Mouse (Mus musculus) stomach, embryonic 15.5 days (tissue): ENCODE data around the gene Lrrc45. TPM values are rescaled to one million over a fixed set of nuclear protein-coding genes. Genes with fewer than 3 reads are reported as not detected.
"Not testable (repeated sequence)": the region's sequence is repeated elsewhere in the genome, so short reads cannot be mapped to it uniquely, and the experiment has no call there.

ENCODE experiments used
- ATAC-seq: fragments of 200-750 bp; cut with Nextera tagmentation; 2 replicates; pipeline ENCODE4 v1.8.0; 2017; ENCODE audit warnings: low read depth, moderate number of reproducible peaks, moderate TSS enrichment; ENCODE audit not compliant: insufficient read depth, low FRiP score
- H3K27ac ChIP-seq: fragments of 300-500 bp; sonication (generic); 2 replicates; pipeline ENCODE4 v1.5.1; 2015; ENCODE audit warnings: mild to moderate bottlenecking, inconsistent platforms
- H3K27me3 ChIP-seq: fragments of 300-500 bp; sonication (generic); replicated peaks from 2 replicates; pipeline ENCODE4 v1.6.1; 2015; ENCODE audit warnings: inconsistent platforms
- H3K36me3 ChIP-seq: fragments of 300-500 bp; sonication (generic); 2 replicates; pipeline ENCODE4 v1.6.1; 2015; ENCODE audit warnings: inconsistent platforms
- H3K4me1 ChIP-seq: fragments of 300-500 bp; sonication (generic); 2 replicates; pipeline ENCODE4 v1.6.1; 2015; ENCODE audit warnings: inconsistent platforms
- H3K4me2 ChIP-seq: fragments of 300-500 bp; sonication (generic); 2 replicates; pipeline ENCODE4 v1.6.1; 2015; ENCODE audit warnings: mild to moderate bottlenecking, inconsistent platforms
- H3K4me3 ChIP-seq: fragments of 300-500 bp; sonication (generic); replicated peaks from 2 replicates; pipeline ENCODE4 v1.5.1; 2015; ENCODE audit warnings: inconsistent platforms
- H3K9ac ChIP-seq: fragments of 300-500 bp; sonication (generic); 2 replicates; pipeline ENCODE4 v1.6.1; 2015; ENCODE audit warnings: inconsistent platforms
- H3K9me3 ChIP-seq: fragments of 300-500 bp; sonication (generic); 2 replicates; pipeline ENCODE4 v1.6.1; 2016; ENCODE audit warnings: inconsistent platforms
- WGBS: fragments of 180-500 bp; shearing (Covaris S2); methylation state at CpG from one replicate; pipeline ENCODE4 v1.1.7; 2015; 5-methylcytosine and 5-hydroxymethylcytosine counted together
- polyA plus RNA-seq: library from polyadenylated mRNA; unstranded; fragments of >200 nt; fragmentation: Nextera tagmentation; extraction: Ambion mirVana; gene quantifications from 2 replicates; pipeline ENCODE4 v1.2.1, GENCODE M21; 2015

The Lrrc45 gene
- polyA plus RNA-seq, 1 experiment from 2014 or later: 55.7 TPM

DNA sequence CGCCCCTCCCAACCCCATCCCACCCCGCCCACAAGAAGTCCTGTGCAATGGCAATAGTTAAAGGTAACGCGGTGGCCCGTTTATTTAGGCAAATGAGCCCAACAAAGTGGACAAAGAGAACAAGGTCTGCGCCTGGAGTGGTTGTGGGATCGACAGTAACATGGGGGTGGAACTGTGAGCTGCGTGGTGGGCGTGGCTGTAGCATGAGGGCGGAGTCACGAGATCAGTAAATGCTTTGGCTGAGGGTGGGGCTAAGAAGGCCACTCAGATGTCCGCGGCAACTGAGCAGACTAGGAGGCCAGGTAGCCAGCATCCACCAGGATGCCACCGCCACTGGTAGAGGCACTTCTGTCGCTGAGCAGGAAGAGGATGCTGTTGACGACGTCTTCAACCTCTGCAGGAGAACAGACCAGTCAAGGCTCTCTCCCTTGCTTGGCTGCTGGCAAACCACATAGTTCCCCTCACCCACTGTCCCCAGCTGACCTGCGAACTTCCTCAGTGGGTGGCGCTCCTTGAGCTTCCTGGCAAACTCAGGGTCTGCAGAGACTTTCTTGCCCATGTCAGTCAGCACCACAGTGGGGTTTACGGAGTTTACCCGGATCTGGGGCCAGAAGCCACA, 15.8 kb downstream of the Lrrc45 start:
- WGBS: 2% methylated on average over 18 of the region's 21 CpGs
- not testable (repeated sequence) for H3K36me3 ChIP-seq, H3K27ac ChIP-seq, H3K9ac ChIP-seq, H3K27me3 ChIP-seq, ATAC-seq, H3K9me3 ChIP-seq
- Histone ChIP-seq H3K4me2 (peak overlapping the region; percentile 49), H3K4me1 (peaks cover 14% of the 10 kb centered on the region), H3K4me3 (peak overlapping the region; percentile 11; the same call in 1 of the 2 replicates)

DNA sequence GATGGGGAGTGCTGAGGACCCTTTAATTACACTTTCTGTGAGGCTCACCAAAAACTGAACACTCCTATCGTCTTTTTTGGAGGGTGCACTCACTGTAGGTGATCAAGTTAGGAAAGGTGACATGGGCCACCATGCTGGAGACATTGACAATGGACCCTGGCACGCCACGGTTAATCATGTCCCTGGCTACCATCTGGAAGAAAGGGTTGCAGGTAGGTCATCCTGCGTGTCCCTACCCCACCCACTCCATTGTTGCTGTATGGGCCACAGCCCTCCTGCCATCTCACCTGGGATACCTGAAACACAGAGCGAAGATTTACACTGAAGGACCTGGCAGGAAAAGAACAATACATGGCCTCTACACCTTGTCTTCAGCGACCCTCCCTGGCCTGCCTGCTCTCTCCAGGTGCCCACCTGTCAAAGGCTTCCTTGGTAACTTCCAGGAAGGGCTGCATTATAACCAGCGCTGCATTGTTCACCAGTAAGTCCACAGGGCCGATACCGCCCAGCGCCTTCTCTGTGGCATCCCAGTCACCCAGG, 16.7 kb downstream of the Lrrc45 start:
- H3K36me3 ChIP-seq: no peaks in the 10 kb centered on the region
- no peak overlapping the region for H3K9ac ChIP-seq
- H3K4me2 ChIP-seq: no peak overlapping the region
- no peaks in the 10 kb centered on the region for H3K9me3 ChIP-seq
- 89% methylated on average over 10 of the region's 10 CpGs for WGBS
- no peak overlapping the region for H3K4me3 ChIP-seq
- H3K27me3 ChIP-seq: no peaks in the 10 kb centered on the region
- peaks cover 14% of the 10 kb centered on the region for H3K4me1 ChIP-seq
- ATAC-seq: no peak
- H3K27ac ChIP-seq: no peak overlapping the region

DNA sequence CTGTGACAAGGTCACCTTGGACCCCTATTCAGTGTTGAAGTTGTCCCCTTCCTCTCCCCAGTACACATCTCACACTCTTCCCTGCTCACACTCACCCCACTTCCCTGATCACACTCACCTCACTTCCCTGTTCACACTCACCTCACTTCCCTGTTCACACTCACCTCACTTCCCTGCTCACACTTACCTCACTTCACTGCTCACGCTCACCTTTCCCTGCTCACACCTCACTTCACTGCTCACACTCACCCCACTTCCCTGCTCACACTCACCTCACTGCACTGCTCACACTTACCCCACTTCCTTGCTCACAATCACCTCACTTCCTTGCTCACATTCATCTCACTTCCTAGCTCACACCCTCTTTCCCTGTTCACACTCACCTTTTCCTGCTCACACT, 17.7 kb downstream of the Lrrc45 start:
- WGBS: 86% methylated on average over 1 of the region's 1 CpGs
- H3K36me3 ChIP-seq: no peaks in the 10 kb centered on the region
- no peak overlapping the region for H3K9ac ChIP-seq
- no peak overlapping the region for H3K4me2 ChIP-seq
- H3K9me3 ChIP-seq: no peaks in the 10 kb centered on the region
- no peak for ATAC-seq
- H3K4me3 ChIP-seq: no peak overlapping the region
- no peak overlapping the region for H3K27ac ChIP-seq
- H3K4me1 ChIP-seq: peaks cover 9% of the 10 kb centered on the region
- H3K27me3 ChIP-seq: no peaks in the 10 kb centered on the region

DNA sequence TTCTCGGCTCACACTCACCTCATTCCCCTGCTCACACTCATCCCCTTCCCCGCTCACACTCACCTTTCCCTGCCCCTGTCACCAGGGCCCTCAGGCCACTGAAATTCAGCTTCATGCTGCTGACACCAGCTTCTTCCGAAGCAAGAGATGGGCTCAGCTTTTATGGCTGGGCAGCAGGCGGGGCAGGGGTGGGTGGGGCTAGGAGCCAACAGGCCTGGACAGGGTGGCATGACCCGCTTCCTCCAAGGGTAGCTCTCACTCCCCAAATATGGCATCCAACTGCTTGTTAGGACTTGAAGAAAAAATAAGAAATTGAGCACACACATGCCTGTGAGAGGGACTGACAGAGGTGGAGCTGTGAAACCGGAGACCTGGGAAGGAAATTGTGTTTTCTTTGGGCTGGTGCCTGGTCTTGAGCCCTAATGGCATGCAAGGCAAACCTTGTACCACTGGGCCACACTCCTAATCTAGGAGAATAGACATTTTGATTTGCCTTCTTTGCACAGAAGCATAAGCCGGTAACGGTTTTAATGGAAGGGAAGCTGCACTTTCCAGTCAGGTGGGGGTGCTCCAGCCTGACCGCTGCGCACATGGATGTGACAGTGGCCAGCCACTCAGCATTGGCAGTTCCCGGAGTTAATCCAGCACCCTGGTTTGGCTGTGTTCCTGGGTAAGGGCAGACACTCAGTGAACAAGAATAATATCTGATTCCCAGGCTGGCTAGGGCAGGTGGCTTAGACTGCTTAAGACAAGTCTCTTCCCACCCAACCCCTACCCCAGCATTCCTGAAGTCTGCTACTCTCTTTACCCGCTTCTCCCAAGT, 18.3 kb downstream of the Lrrc45 start, which contains the start of gene Cbr2:
Cbr2 (minus strand) TSS at position 257 of the 823 bp plus-strand sequence.
- Histone ChIP-seq H3K27ac (peak within 1 kb of the TSS; percentile 54), H3K4me1 (peaks cover 3% of the 10 kb centered on the region; the same call in 1 of the 2 replicates), H3K4me3 (no peak within 1 kb of the TSS), H3K9me3 (no peaks in the 10 kb centered on the region), H3K36me3 (no peaks in the 10 kb centered on the region), H3K27me3 (no peaks in the 10 kb centered on the region), H3K9ac (no peak within 1 kb of the TSS), H3K4me2 (no peak within 1 kb of the TSS)
- WGBS: 68% methylated on average over 12 of the region's 12 CpGs
- ATAC-seq: no peak

DNA sequence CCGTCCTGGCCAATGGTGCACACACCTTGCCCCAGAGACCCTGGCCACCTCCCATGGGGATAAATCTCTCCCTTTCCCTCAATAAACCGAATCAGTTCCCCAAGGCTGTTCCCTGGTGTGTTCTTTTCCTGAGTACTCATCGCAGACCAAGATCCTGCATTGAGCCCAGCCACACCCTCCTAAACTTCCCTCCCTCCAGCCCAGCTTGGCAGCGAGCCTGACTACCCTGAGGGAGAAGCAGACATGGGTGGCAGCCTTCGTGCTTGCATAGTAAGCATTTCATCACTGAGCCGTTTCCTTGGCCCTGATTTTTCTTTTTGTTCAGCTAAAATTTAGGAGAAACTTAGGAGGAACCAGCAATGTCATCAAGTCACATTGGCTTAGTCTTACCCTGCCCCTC, 19.8 kb downstream of the Lrrc45 start:
- no peaks in the 10 kb centered on the region for H3K27me3 ChIP-seq
- WGBS: 50% methylated on average over 6 of the region's 6 CpGs
- ATAC-seq: no peak
- H3K9ac ChIP-seq: no peak overlapping the region
- peaks cover 3% of the 10 kb centered on the region; the same call in 1 of the 2 replicates for H3K4me1 ChIP-seq
- no peak overlapping the region for H3K4me3 ChIP-seq
- H3K4me2 ChIP-seq: no peak overlapping the region
- H3K27ac ChIP-seq: no peak overlapping the region
- H3K36me3 ChIP-seq: no peaks in the 10 kb centered on the region
- H3K9me3 ChIP-seq: no peaks in the 10 kb centered on the region

DNA sequence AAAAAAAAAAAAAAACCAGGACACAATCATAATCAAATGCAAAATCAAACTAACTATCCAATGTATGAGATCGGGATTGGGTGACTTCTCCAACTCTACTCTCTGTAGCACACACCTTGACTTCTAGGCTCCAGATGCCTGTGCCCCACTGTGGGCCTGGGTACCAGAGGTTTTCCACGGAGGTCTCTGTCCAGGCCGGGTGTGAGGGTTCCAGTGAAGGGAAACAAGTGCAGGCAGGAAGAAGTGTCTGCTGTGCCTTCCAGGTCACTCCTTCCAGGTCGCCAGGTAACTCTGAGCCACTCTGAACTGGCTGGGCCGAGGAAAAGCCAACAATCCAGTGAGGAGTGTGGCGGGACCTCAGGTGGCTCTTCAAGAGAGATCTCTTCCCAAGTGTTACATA, 22.7 kb downstream of the Lrrc45 start:
- H3K4me3 ChIP-seq: no peak overlapping the region
- no peaks in the 10 kb centered on the region for H3K9me3 ChIP-seq
- H3K4me1 ChIP-seq: peaks cover 3% of the 10 kb centered on the region; the same call in 1 of the 2 replicates
- no peak for ATAC-seq
- no peaks in the 10 kb centered on the region for H3K36me3 ChIP-seq
- H3K9ac ChIP-seq: no peak overlapping the region
- no peak overlapping the region for H3K27ac ChIP-seq
- 76% methylated on average over 6 of the region's 6 CpGs for WGBS
- H3K27me3 ChIP-seq: no peaks in the 10 kb centered on the region
- H3K4me2 ChIP-seq: no peak overlapping the region

DNA sequence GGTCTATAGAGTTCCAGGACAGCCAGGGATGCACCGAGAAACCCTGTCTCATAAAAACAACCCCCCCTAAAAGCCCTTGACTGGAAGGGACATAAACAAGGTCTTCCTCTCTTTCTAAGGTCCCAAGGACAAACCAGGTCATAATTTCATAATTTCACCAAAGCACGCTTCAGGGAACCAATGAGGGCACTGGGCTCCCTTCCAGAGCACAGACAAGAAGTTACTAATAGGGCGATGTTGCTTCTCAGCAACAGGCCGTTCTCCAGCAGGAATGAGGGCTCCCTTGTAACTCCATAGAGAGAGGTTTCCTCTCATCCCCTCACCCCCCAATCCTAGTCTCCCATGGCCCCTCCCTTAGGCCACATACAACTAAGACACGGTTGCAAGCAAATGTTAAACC, 27.3 kb downstream of the Lrrc45 start:
- no peaks in the 10 kb centered on the region for H3K9me3 ChIP-seq
- H3K4me1 ChIP-seq: no peaks in the 10 kb centered on the region
- H3K27me3 ChIP-seq: no peaks in the 10 kb centered on the region
- H3K36me3 ChIP-seq: no peaks in the 10 kb centered on the region
- WGBS: 85% methylated on average over 5 of the region's 5 CpGs
- no peak overlapping the region for H3K4me3 ChIP-seq
- no peak overlapping the region for H3K9ac ChIP-seq
- no peak overlapping the region for H3K4me2 ChIP-seq
- H3K27ac ChIP-seq: no peak overlapping the region
- no peak for ATAC-seq

DNA sequence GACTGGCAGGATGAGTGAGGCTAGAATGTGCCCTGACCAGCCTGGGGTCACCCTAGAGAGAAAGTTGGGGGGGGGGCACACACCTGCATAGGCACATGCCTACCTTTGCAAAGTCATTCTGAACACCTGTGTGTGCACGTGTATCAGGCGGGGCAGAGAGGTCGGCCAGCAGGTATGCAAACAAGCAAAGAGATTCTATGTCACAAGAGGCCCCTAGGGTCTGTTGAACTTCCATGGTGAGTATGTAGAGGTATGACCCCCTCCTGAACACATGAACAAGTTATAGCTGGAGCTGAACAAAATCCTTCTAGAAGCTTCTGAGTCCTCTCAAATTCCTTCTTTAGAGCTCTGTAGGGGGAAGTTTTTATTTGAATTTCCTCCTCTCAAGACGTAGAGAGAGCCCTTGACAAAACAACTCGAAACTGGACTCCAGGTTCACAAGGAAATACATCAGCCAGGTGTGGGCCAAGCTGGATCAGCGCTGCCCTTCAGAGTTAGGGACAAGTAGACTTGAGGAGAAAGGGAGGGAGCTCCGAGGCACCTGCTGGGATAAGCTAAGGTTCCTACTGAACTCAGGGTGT, 30.5 kb downstream of the Lrrc45 start:
- H3K36me3 ChIP-seq: no peaks in the 10 kb centered on the region
- H3K4me1 ChIP-seq: no peaks in the 10 kb centered on the region
- no peaks in the 10 kb centered on the region for H3K27me3 ChIP-seq
- 64% methylated on average over 7 of the region's 7 CpGs for WGBS
- no peak overlapping the region for H3K9ac ChIP-seq
- no peaks in the 10 kb centered on the region for H3K9me3 ChIP-seq
- no peak overlapping the region for H3K4me3 ChIP-seq
- H3K4me2 ChIP-seq: no peak overlapping the region
- ATAC-seq: peak; percentile 43; the same call in 1 of the 2 replicates
- peak overlapping the region; percentile 26; the same call in 1 of the 2 replicates for H3K27ac ChIP-seq

DNA sequence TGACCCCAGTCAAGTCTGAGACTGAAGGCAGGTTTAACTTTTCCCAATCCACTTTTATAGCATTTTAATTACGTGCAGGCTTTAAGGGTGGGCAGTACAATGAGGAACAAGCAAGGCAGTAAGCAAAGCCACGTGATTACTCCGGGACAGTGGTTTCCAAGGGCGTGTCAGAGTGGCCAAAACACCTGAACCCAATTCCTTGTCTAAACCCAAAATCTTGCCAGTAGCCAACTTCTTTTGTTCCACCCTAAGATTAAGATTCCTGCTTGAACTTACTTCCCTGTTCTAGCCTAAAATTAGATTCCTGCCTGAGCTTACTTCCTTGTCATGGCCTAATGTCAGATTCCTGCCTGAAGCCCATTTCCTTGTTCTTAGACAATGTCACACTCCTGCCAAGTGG, 34.2 kb downstream of the Lrrc45 start:
- no peaks in the 10 kb centered on the region for H3K9me3 ChIP-seq
- no peaks in the 10 kb centered on the region for H3K4me1 ChIP-seq
- no peak overlapping the region for H3K4me2 ChIP-seq
- 61% methylated on average over 4 of the region's 4 CpGs for WGBS
- no peak overlapping the region for H3K4me3 ChIP-seq
- ATAC-seq: no peak
- no peaks in the 10 kb centered on the region for H3K27me3 ChIP-seq
- 0 out of 2 replicates have a peak overlapping the region, but pooled peaks have one; percentile 16 for H3K27ac ChIP-seq
- no peaks in the 10 kb centered on the region for H3K36me3 ChIP-seq
- no peak overlapping the region for H3K9ac ChIP-seq

DNA sequence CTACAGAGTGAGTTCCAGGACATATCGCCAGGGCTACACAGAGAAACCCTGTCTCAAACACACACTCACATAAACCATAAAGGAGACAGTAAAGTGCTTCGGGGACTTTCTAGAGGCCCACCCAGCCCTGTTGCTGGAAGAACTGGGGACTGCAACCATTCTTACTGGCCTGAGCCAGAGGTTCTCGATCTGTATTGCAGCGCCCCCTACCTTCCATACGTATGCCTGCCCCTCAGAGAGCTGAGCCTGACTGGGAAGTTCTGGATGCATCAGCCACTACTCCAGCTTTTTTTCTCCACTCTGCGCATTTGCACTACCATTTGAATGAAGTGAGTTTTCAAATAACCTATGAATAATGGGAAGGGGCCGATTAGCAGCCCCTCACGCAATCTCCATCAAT, 35.7 kb downstream of the Lrrc45 start:
- ATAC-seq: no peak
- H3K27me3 ChIP-seq: no peaks in the 10 kb centered on the region
- no peak overlapping the region for H3K4me3 ChIP-seq
- H3K9me3 ChIP-seq: no peaks in the 10 kb centered on the region
- no peaks in the 10 kb centered on the region for H3K36me3 ChIP-seq
- H3K27ac ChIP-seq: no peak overlapping the region
- no peaks in the 10 kb centered on the region for H3K4me1 ChIP-seq
- WGBS: 63% methylated on average over 8 of the region's 8 CpGs
- H3K9ac ChIP-seq: no peak overlapping the region
- no peak overlapping the region for H3K4me2 ChIP-seq

DNA sequence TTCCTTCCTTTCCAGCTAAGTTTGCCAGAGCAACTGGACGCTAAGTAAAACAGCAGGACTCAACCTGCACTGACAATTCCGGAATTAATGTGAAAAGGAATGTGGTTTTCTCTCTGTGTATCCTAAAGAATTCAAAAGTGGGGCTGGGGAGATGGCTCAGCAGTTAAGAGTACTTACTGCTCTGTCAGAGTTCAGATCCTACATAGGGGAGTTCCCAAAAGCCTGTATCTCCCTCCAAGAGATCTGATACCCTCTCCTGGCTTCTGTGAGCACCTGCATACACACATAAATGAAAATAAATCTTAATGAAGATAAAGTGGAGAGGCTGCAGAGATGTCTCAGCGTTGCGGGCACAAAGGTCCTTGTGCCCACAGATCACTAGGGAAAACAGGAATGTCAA, 37.9 kb downstream of the Lrrc45 start:
- no peak for ATAC-seq
- Histone ChIP-seq H3K4me3 (no peak overlapping the region), H3K9ac (no peak overlapping the region), H3K27ac (no peak overlapping the region), H3K4me2 (no peak overlapping the region), H3K36me3 (no peaks in the 10 kb centered on the region), H3K9me3 (no peaks in the 10 kb centered on the region), H3K4me1 (no peaks in the 10 kb centered on the region), H3K27me3 (no peaks in the 10 kb centered on the region)
- WGBS: 60% methylated on average over 4 of the region's 4 CpGs

DNA sequence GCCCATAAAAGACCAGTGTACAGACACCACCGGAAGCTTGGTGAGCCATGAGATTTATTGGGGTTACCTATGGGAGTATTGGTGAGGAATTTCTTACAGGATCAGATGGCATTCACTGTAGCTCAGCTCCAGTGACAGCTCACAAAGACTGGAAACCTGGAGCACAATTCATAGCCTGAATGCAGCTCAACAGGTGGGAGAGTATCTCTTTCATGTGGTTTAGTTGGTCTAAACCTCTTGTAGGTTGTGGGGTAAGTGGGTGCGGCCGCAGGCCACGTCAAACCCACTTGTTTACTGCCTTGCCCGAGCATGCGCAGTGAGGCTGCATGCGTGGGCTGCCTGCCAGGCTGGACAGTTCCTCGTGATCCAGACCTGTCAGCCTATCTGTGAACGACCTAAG, 46.5 kb downstream of the Lrrc45 start:
- no peaks in the 10 kb centered on the region for H3K4me1 ChIP-seq
- no peak overlapping the region for H3K9ac ChIP-seq
- H3K36me3 ChIP-seq: no peaks in the 10 kb centered on the region
- H3K4me3 ChIP-seq: no peak overlapping the region
- no peak for ATAC-seq
- H3K27ac ChIP-seq: no peak overlapping the region
- H3K4me2 ChIP-seq: no peak overlapping the region
- 86% methylated on average over 9 of the region's 9 CpGs for whole genome bisulfite sequencing
- no peaks in the 10 kb centered on the region for H3K27me3 ChIP-seq
- no peaks in the 10 kb centered on the region for H3K9me3 ChIP-seq
